Mouse (Mus musculus): Measurements from ENCODE around the gene Mpped2.

DNA sequence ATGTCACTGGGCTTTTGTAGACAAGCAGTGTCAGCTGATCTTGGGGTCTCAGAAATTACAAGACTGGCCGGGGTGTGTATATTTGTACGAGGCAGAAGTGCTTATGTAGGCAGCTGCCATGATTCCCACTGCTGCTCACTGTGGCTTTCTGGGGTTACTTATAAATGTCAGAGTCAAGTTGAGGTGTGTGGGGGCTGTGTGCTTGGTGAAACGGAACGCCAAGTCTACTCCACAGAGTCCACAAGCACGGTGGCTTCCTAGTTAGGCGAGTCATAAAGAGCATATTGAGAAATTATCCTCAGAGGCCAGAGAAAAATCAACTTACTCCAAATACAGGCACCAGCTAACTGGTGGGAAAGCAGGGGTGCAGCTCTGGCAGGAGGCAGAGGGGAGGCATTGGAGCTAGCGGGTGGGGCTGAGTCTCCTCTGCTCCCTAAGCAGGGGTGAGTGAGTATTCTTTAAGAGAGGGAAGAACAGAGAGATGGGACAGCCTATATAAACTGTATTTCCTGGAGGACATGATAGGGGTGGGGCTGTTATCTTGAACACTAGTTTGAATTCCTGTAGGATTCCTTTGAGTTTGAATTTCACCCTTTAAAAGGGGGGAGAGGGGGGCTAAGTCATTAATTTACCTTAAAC, 172.2 kb downstream of the Mpped2 start:
- TF ChIP-seq CTCF (IDR thresholded peaks at IDR 0.05; ENCODE audit: low read depth) (no peak), EP300 (IDR thresholded peaks at IDR 0.05; ENCODE audit: low read depth) (no peak)
